Mouse (Mus musculus) brown adipose tissue, adult 24 weeks (tissue): ENCODE measurements around the gene Rere. TPM values are rescaled to one million over a fixed set of nuclear protein-coding genes. Genes with fewer than 3 reads are reported as not detected.

Source experiments
- H3K27ac ChIP-seq: fragments of 200-500 bp; replicated peaks from 2 replicates; pipeline ENCODE4 v1.5.1; 2012; ENCODE audit warnings: low read depth, mild to moderate bottlenecking, low read length
- H3K4me1 ChIP-seq: fragments of 200-500 bp; 2 replicates; pipeline ENCODE4 v1.6.1; 2012; ENCODE audit warnings: low read length, mixed read lengths; ENCODE audit not compliant: control insufficient read depth, insufficient read depth, insufficient read length
- H3K4me3 ChIP-seq: fragments of 200-500 bp; 2 replicates; pipeline ENCODE4 v1.5.1; 2012; ENCODE audit warnings: low read depth, mild to moderate bottlenecking, low read length, moderate library complexity; ENCODE audit not compliant: insufficient read depth
- polyA plus RNA-seq: library from polyadenylated mRNA; stranded (reverse); fragments of >200 nt; gene quantifications from 2 replicates; pipeline ENCODE4 v1.2.4, GENCODE M21; 2012; ENCODE audit not compliant: missing spikeins, insufficient read depth, insufficient read length

The Rere gene
- polyA plus RNA-seq, 1 experiment, result 39.8 TPM

GRCm38 (mm10) chr4:150559514-150559913, 278.1 kb downstream of the Rere start:
- Histone ChIP-seq H3K4me1 (peaks cover 5% of the 10 kb centered on the region; the same call in 1 of the 2 replicates), H3K4me3 (no peak overlapping the region), H3K27ac (no peak overlapping the region)

- H3K4me1 ChIP-seq, result peaks cover 4% of the 10 kb centered on the region
- H3K4me3 ChIP-seq, result no peak overlapping the region
- H3K27ac ChIP-seq, result no peak overlapping the region
Measured at GRCm38 (mm10) chr4:150563281-150563680, 281.8 kb downstream of the Rere start.

- H3K27ac ChIP-seq, result 0 out of 2 replicates have a peak overlapping the region, but pooled peaks have one; percentile 40
- H3K4me3 ChIP-seq, result no peak overlapping the region
- H3K4me1 ChIP-seq, result peaks cover 9% of the 10 kb centered on the region
Measured at GRCm38 (mm10) chr4:150566193-150566592, 284.7 kb downstream of the Rere start.

DNA sequence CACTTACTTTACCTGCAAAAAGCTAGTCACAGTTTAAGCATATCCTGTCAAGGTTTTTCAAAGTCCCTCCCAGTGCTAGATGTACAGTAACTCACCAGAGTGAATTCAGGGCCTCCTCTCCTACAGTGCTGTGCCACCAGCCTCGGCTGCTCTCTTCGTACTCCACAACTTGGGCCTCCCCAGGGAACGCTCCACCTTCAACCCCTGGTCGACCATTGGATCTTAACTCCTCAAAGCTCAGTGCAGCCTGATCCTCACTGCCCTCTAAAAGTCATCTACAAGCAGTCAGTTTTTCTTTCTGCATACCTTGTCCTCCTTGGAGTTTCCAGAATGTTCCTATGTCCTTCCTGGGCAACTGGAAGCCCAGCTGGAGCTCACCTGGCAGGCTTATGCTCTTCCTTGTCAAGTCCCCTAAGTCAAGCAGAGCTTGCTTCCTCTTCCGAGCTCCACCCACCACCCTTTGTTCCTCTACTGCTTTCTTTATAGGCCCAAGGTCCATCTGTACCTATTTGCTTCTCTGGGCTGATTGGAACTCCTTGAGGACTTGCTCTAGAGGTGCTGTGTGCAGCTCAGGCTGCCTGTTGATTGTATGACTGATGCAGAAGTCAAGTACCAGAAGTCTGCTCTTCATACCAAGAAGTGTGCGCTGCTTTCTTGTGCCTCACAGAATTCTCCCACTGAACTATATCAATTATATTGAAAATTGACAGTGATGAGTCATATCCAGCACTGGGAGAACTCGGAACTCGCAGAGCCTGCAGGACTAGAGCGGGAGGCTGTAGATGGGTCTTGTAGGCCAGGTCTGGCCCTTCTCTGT, 287.1 kb downstream of the Rere start:
- H3K27ac ChIP-seq, result peak overlapping the region; percentile 95
- H3K4me1 ChIP-seq, result peaks cover 16% of the 10 kb centered on the region
- H3K4me3 ChIP-seq, result peak overlapping the region; percentile 99

DNA sequence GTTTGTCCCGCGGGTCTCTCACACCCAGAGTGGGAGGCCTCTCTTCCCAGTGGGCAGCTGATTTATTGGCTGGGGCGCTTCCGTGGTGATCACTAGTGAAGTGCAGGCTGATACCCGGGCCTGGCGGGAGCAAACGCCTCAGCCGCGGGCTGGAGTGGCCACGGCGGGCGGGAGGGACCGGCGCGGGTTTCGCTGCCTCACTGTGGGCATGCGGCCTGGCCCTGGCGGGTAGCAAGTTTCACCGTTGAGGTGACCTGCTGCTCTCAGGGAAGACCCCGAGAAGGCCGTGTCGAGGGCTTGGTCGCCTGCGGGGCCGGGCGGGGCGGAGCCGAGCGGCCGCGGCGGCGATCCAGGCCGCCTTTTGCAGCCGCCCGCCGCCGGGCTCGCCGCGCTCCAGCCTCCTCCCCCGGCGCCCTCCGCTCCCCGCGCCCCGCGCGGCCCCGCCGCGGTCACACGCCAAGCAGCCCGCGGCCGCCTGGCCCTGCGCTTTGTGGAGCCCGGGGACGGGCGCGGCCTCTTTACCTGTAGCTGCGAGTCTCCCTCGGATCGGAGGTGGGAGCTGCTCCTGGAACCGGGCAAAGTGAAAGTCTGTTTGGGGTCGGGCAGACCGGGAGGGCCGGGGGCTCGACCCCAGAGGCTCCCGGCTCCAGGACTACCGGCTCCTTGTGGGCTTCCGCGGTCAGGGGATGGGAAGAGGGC, 287.8 kb downstream of the Rere start:
- Histone ChIP-seq H3K4me1 (peaks cover 16% of the 10 kb centered on the region), H3K4me3 (peak overlapping the region; percentile 99), H3K27ac (peak overlapping the region; percentile 95)

- peak overlapping the region; percentile 99 for H3K4me3 ChIP-seq
- H3K4me1 ChIP-seq, result peaks cover 19% of the 10 kb centered on the region
Measured at GRCm38 (mm10) chr4:150569834-150570571, 288.6 kb downstream of the Rere start.

DNA sequence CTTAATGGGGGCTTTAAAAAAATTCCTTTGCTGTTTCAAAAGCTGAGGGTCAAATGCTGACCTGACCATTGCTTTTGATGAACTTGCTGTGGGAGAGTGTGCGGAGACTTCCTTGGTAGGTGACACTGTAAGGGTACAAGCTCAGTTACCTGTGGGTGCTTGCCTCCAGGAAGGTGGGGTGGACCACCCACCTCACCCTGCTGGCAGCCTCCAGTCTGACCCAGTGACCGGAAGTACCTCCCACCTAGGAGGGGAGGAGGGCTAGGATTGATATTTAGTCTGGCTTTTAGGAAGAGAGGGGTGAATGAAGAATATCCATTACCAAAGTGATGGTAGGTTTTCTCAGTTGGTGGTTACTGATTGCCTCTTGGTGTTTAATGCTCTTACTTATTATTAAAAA, 289.3 kb downstream of the Rere start:
- H3K27ac ChIP-seq, result peak overlapping the region; percentile 95
- peak overlapping the region; percentile 99 for H3K4me3 ChIP-seq

More at GRCm38 (mm10) chr4:150569834-150570571, 288.6 kb downstream of the Rere start:
- peak overlapping the region; percentile 95 for H3K27ac ChIP-seq

GRCm38 (mm10) chr4:150572104-150572691, 290.8 kb downstream of the Rere start:
- Histone ChIP-seq H3K4me1 (peaks cover 26% of the 10 kb centered on the region), H3K4me3 (peak overlapping the region; percentile 1; the same call in 1 of the 2 replicates), H3K27ac (peak overlapping the region; percentile 81)

More for the DNA sequence above, 289.3 kb downstream of the Rere start:
- peaks cover 21% of the 10 kb centered on the region for H3K4me1 ChIP-seq

DNA sequence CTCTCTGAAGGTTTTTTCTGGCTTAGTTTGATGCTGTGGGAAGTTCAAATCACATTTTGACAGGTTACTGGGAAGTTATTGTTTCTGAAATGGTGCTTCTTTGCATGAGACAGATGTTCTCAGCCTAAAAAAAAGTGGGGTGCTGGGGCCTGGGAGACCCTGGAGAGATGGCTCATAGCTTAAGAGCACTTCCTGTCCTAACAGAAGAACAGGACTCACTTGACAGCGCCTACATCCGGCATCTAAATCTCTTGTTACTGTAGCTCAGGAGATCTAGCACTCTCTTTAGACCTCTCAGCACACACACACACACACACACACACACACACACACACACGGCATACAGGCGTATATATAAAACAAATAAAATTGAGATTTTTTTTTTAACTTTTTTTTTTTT, 291.5 kb downstream of the Rere start:
- H3K4me1 ChIP-seq, result peaks cover 27% of the 10 kb centered on the region
- no peak overlapping the region for H3K4me3 ChIP-seq
- H3K27ac ChIP-seq, result 0 out of 2 replicates have a peak overlapping the region, but pooled peaks have one; percentile 3

DNA sequence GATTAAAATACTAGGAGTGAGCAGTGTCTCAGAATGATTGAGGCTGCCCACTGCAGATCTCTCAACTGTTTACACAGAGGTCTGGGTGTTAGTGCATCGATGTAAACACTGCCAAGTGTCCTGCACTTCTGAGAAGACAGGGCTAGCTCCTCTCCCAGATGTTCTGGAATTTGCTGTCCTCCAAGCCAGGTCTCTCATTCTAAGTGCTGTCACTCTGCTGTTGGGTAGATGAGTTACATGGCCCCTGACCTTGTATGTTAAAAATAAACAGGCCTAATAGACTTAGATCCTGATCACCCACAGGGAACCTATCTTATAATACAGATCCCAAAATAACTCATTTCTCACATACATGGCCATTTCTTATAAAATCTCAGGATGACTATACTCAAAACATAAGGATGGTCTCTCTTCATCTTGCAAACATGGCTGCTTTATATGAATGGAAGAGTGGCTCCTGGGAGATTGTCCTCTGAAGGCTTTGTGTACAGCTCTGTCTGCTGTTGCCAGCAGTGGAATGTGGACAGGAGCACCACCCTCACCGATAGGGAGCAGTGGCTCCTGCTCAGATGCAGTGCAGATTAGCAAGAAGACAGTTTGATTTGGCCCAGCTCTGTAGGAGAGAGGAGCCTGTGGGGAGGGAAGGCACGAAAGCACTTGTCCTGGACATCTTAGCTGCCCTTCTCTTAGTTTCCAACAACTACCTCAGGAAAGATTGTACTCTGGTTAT, 294.1 kb downstream of the Rere start:
- Histone ChIP-seq H3K27ac (no peak overlapping the region), H3K4me3 (no peak overlapping the region), H3K4me1 (peaks cover 25% of the 10 kb centered on the region)

DNA sequence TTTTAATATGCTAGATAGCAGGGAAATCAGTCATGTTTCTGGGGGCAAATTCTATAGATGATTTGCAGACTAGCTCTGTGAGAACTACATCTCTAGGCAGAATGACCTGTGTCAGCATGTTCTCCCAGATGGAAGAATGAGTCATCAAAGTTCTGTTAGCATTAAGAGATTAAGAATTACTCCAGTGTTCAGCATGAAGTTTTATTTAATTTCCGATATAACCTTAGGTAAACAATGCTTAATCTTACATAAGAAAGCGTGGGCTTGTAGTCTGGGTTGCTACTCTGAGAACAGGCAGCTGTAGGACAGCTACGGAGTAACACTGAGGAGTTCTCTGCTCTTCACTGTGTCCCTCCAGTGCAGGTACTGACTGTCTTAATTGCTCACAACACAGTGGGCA, 294.9 kb downstream of the Rere start:
- peaks cover 30% of the 10 kb centered on the region for H3K4me1 ChIP-seq
- no peak overlapping the region for H3K4me3 ChIP-seq
- H3K27ac ChIP-seq, result no peak overlapping the region

GRCm38 (mm10) chr4:150578021-150578420, 296.6 kb downstream of the Rere start:
- Histone ChIP-seq H3K27ac (no peak overlapping the region), H3K4me1 (peaks cover 38% of the 10 kb centered on the region)

DNA sequence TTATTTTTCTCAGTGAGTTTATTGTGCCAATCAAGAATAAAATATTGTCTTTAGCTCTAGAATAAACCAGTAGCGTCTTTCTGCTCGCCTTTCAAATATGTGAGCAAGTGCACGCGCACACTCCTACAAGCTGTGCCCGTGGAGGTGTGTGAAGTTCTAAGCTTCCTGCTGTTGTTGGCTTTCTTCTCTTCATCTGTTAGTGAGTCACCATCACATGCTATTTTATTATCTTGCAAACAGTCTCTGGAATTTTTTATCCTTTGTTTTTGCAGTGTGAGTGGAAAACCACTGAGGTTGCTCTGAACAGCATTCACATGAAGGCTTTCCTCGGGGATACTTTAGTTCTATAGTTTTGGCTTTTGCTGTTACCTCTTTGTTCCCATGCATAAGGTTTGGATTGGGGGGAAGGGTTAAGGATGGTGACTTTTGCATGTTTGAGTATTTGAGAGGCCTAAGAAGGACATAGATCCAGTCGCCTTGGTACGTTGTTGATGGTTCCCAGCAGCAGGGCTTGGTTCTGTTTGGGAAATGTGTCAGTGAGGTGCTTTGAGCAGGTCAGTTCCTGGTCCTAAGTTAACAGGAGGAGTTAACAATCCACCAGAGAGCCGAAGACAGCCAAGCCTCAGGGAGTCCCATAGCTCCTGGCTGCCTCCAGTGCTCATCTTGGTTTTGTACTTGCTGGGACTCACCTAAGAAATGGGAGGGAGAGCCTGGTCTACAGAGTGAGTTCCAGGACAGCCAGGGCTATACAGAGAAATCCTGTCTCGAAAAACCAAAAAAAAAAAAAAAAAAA, 300.7 kb downstream of the Rere start:
- H3K27ac ChIP-seq, result peak overlapping the region; percentile 98
- peak overlapping the region; percentile 14; the same call in 1 of the 2 replicates for H3K4me3 ChIP-seq
- peaks cover 48% of the 10 kb centered on the region for H3K4me1 ChIP-seq

More at GRCm38 (mm10) chr4:150578021-150578420, 296.6 kb downstream of the Rere start:
- no peak overlapping the region for H3K4me3 ChIP-seq
